Mouse (Mus musculus) liver, postnatal 0 days (tissue): Measurements from ENCODE around the gene Top2b. TPM values are rescaled to one million over a fixed set of nuclear protein-coding genes. Genes with fewer than 3 reads are reported as not detected.

Experiments
- ATAC-seq: fragments of 200-750 bp; cut with Nextera tagmentation; 2 replicates; pipeline ENCODE4 v1.8.0; 2017; ENCODE audit warnings: mild to moderate bottlenecking, moderate library complexity
- DNase-seq: peaks from one replicate; pipeline ENCODE4 v3.0.0-alpha.2; 2016
- H3K27ac ChIP-seq: fragments of 300-500 bp; sonication (generic); 2 replicates; pipeline ENCODE4 v1.5.1; 2014; ENCODE audit warnings: antibody characterized with exemption, moderate library complexity, mild to moderate bottlenecking, low read depth
- H3K27me3 ChIP-seq: fragments of 300-500 bp; sonication (generic); 2 replicates; pipeline ENCODE4 v1.6.1; 2014; ENCODE audit warnings: low read length, control low read depth, mixed read lengths; ENCODE audit not compliant: insufficient read depth
- H3K36me3 ChIP-seq: fragments of 300-500 bp; sonication (generic); replicated peaks from 2 replicates; pipeline ENCODE4 v1.6.1; 2014; ENCODE audit warnings: mild to moderate bottlenecking, control low read depth, low read length, moderate library complexity, mixed read lengths; ENCODE audit not compliant: insufficient read depth
- H3K4me1 ChIP-seq: fragments of 300-500 bp; sonication (generic); 2 replicates; pipeline ENCODE4 v1.6.1; 2014; ENCODE audit warnings: antibody characterized with exemption, mild to moderate bottlenecking, control low read depth; ENCODE audit not compliant: insufficient read depth
- H3K4me2 ChIP-seq: fragments of 300-500 bp; sonication (generic); 2 replicates; pipeline ENCODE4 v1.6.1; 2014; ENCODE audit warnings: low read depth, mild to moderate bottlenecking, low read length, moderate library complexity, mixed read lengths
- H3K4me3 ChIP-seq: fragments of 300-500 bp; sonication (generic); 2 replicates; pipeline ENCODE4 v1.5.1; 2014; ENCODE audit warnings: low read depth, low read length
- H3K9ac ChIP-seq: fragments of 300-500 bp; sonication (generic); replicated peaks from 2 replicates; pipeline ENCODE4 v1.6.1; 2014; ENCODE audit warnings: mild to moderate bottlenecking, moderate library complexity
- H3K9me3 ChIP-seq: fragments of 300-500 bp; sonication (generic); 2 replicates; pipeline ENCODE4 v1.6.1; 2016; ENCODE audit warnings: mild to moderate bottlenecking, control low read depth, low read length, mixed read lengths
- CTCF ChIP-seq: sonication (generic); IDR thresholded peaks from 2 replicates; pipeline ENCODE4 v1.5.1; 2016; ENCODE audit warnings: antibody characterized with exemption, low read depth
- EP300 ChIP-seq: IDR thresholded peaks from 2 replicates; pipeline ENCODE4 v1.6.1; 2016; ENCODE audit warnings: antibody characterized with exemption, low read depth, mild to moderate bottlenecking
- WGBS: fragments of 180-500 bp; shearing (Covaris S2); extraction: QIAGEN DNeasy Blood & Tissue Kit; methylation state at CpG from one replicate; pipeline ENCODE4 v1.1.7; 2014; ENCODE audit not compliant: insufficient replicate concordance; 5-methylcytosine and 5-hydroxymethylcytosine counted together
- polyA plus RNA-seq: library from polyadenylated mRNA; unstranded; fragments of >200 nt; fragmentation: Nextera tagmentation; extraction: Ambion mirVana; gene quantifications from 2 replicates; pipeline ENCODE4 v1.2.1, GENCODE M21; 2015

Gene Top2b
- polyA plus RNA-seq, 1 experiment from 2014 or later, result 9.3 TPM

DNA sequence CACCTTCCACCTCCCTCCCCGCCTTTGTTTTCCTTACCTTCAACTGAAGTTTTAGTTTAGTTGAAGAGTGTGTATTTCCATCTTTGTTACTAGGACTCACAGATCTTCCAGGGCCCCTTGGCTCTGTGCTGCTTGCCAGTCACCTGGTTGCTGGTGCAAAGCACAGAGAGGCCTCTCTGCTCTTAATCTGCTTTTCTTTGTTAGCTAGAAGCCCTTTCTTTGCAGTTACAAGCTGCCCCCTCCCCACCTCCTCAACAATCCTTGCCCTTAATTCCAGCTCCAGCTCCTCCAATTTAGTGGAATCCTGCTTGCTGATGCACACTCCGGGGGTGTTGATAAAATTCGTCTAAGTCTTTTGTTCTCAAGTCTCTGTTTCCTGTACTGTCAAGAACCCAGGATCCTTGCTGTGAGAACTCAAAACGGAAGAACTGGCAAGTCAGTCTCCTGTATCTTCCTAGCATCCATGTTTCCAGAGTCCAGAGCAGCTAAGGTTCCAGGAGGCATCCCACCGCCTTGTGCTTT lies 36.0 kb upstream of the Top2b start:
- no peak for DNase-seq
- Histone ChIP-seq H3K9me3 (no peaks in the 10 kb centered on the region), H3K27ac (no peak overlapping the region), H3K4me3 (no peak overlapping the region), H3K36me3 (no peaks in the 10 kb centered on the region), H3K27me3 (no peaks in the 10 kb centered on the region), H3K4me1 (no peaks in the 10 kb centered on the region), H3K9ac (no peak overlapping the region), H3K4me2 (no peak overlapping the region)
- ATAC-seq, result no peak
- WGBS, result 56% methylated on average over 5 of the region's 5 CpGs
- TF ChIP-seq EP300 (no peak), CTCF (no peak)

DNA sequence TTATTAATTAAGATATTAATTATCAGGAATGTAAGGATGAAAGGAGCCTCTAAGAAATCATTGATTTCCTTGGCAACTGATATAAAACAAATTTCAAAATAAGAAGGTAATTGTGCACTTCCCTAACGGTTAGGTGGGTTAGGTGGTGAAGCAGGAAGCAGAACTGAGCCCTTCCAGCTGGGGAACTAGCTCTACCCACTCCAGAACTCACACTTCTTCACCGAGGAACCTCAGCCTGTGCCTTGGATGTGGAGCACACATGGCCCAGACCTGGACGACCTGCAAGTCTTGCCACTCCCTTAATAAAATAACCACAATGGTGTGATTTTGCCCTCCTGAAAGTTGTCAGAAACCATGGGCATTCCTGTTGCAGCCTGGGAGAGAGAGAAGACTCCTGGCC lies 35.2 kb upstream of the Top2b start:
- ATAC-seq (no peak), DNase-seq (no peak)
- Histone ChIP-seq H3K27me3 (no peaks in the 10 kb centered on the region), H3K9me3 (no peaks in the 10 kb centered on the region), H3K4me3 (no peak overlapping the region), H3K9ac (no peak overlapping the region), H3K36me3 (no peaks in the 10 kb centered on the region), H3K4me2 (no peak overlapping the region), H3K4me1 (no peaks in the 10 kb centered on the region), H3K27ac (no peak overlapping the region)
- 46% methylated on average over 3 of the region's 3 CpGs for WGBS
- TF ChIP-seq EP300, result no peak
- no peak for TF ChIP-seq CTCF

DNA sequence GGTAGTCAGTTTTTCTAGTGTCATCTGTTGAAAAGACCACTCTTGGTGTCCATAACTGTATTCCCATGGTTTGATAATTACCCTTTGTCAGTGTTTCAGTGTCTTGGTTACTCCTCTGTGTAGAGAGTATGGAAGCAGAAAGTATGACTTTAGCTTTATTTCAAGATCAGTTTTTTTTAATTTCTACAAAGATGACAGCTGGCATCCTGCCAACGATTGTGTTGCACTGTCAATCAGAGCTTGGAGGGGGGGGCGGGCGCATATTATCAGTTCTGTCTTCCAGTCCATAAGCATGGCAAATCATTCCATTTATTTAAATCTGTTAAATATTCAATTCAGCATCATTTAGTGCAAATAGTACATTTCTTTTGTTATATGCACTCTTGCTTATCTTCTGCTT lies 30.7 kb upstream of the Top2b start:
- DNase-seq (no peak), ATAC-seq (no peak)
- Histone ChIP-seq H3K4me3 (no peak overlapping the region), H3K27me3 (no peaks in the 10 kb centered on the region), H3K27ac (no peak overlapping the region), H3K4me2 (no peak overlapping the region), H3K9me3 (no peaks in the 10 kb centered on the region), H3K36me3 (no peaks in the 10 kb centered on the region), H3K4me1 (no peaks in the 10 kb centered on the region), H3K9ac (no peak overlapping the region)
- TF ChIP-seq CTCF, result no peak
- TF ChIP-seq EP300, result no peak
- 77% methylated on average over 3 of the region's 3 CpGs for WGBS

DNA sequence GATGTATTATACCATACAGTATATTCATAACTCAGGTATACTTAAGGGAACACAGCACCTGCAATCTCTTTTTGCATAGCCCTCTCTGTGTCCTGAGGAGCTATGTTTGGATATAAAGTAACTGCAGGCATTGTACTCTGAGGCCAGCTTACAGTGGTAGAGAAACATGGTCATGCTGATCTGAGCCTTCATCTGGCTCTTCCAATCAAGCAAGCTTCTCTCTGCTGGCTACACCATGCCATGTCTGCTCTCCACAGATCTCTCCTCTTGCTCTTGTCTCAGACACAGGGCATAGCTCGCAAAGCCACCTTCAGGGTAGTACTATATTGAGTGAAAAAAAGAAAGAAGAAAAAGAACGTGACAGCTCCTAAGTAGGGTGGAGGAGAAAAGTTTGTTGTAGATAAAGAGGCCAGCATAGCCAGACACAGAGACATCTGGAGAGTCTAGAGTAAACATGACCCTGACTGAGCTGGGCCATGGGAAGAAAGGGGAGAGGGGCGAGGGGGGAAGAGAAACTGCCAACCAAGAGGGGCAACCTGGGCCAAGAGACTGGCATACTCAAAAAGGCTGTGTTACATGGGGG lies 29.1 kb upstream of the Top2b start:
- H3K4me2 ChIP-seq, result no peak overlapping the region
- H3K9me3 ChIP-seq, result no peaks in the 10 kb centered on the region
- no peak overlapping the region for H3K27ac ChIP-seq
- no peak overlapping the region for H3K9ac ChIP-seq
- no peaks in the 10 kb centered on the region for H3K27me3 ChIP-seq
- 47% methylated on average over 3 of the region's 3 CpGs for WGBS
- H3K4me1 ChIP-seq, result no peaks in the 10 kb centered on the region
- H3K4me3 ChIP-seq, result no peak overlapping the region
- no peaks in the 10 kb centered on the region for H3K36me3 ChIP-seq
- no peak for TF ChIP-seq EP300
- no peak for TF ChIP-seq CTCF
- DNase-seq (no peak), ATAC-seq (no peak)

DNA sequence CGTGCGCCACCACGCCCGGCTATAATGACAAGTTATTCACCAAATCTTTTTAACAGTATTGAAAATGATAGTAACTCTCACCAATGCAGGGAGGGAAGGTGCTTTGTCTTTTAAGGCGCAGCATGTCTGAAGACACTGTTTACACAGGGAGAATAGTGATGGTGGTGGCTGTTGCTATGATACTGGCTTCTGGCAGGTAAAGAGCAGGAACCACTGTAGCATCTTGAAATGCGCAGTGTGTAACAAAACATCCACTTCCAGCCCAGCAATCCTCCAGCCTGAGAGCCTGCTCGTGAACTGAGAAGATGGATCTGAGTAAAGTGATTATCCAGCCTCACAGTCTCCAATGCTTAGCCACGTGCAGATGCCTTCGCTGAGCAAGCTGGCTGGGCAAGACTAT lies 17.5 kb upstream of the Top2b start:
- Histone ChIP-seq H3K4me3 (no peak overlapping the region), H3K36me3 (no peaks in the 10 kb centered on the region), H3K9ac (no peak overlapping the region), H3K27me3 (no peaks in the 10 kb centered on the region), H3K27ac (no peak overlapping the region), H3K9me3 (no peaks in the 10 kb centered on the region), H3K4me2 (no peak overlapping the region), H3K4me1 (no peaks in the 10 kb centered on the region)
- DNase-seq (no peak), ATAC-seq (no peak)
- WGBS, result 72% methylated on average over 9 of the region's 9 CpGs
- TF ChIP-seq EP300, result no peak
- TF ChIP-seq CTCF, result no peak

DNA sequence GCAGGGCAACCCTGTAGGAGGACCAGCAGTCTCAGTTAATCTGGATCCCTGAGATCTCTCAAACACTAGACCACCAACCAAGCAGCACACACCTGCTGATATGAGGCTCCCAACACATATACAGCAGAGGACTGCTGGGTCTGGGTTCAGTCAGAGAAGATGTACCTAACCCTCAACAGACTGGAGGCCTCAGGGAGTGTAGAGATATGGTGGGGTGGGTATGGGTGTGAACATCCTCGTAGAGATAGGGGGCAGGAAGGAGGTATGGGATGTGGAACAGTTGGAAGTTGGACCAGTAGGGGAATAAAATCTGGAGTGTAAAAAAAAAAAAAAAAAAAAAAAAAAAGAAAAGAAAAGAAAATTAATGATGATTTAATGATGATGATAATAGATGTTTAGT lies 5.3 kb upstream of the Top2b start:
- no peak for TF ChIP-seq CTCF
- TF ChIP-seq EP300, result no peak
- no peak overlapping the region for H3K27ac ChIP-seq
- H3K9ac ChIP-seq, result no peak overlapping the region
- peaks cover 8% of the 10 kb centered on the region for H3K4me1 ChIP-seq
- no peaks in the 10 kb centered on the region for H3K9me3 ChIP-seq
- no peak overlapping the region for H3K4me2 ChIP-seq
- H3K4me3 ChIP-seq, result no peak overlapping the region
- no peaks in the 10 kb centered on the region for H3K27me3 ChIP-seq
- ATAC-seq (no peak), DNase-seq (no peak)
- H3K36me3 ChIP-seq, result no peaks in the 10 kb centered on the region
- WGBS, result 41% methylated on average over 1 of the region's 1 CpGs
